Mouse (Mus musculus) brain, embryonic 14.5 days (tissue): ENCODE results near the gene Slc5a5.

ENCODE experiments used
- CTCF ChIP-seq: fragments of 200-500 bp; IDR thresholded peaks from 2 replicates; pipeline ENCODE4 v1.5.1; 2012; ENCODE audit warnings: inconsistent platforms, mild to moderate bottlenecking, moderate library complexity, borderline replicate concordance; ENCODE audit not compliant: insufficient read depth, insufficient read length; ENCODE audit errors: extremely low read depth
- POLR2A ChIP-seq: fragments of 200-500 bp; IDR thresholded peaks from 2 replicates; pipeline ENCODE4 v1.6.1; 2012; ENCODE audit warnings: mild to moderate bottlenecking, inconsistent platforms, borderline replicate concordance; ENCODE audit not compliant: poor library complexity, insufficient read depth, insufficient read length, severe bottlenecking; ENCODE audit errors: extremely low read depth

DNA sequence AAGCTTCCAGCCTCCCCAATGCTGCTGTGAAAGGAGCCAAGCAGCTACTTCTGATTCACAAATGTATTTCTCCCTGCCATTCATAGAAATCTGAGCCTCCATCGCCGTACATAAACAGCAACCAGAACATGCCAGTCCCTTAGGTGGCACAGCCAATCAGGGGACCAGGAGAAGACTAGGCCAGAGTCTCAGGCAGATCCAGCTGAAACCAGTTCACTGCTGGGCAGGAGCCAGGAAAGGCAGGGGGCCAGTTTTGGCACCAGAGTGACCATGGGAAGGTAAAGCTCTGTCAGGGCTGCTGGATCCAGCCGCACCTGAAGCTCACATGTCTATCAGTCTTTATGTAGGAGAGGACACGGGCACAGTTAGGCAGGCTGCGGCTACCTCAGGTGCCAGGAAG lies 1.9 kb downstream of the Slc5a5 start:
- TF ChIP-seq CTCF (no peak), POLR2A (no peak)
